Mouse (Mus musculus): ENCODE results near the gene Myl12a.

Gene Myl12a

GRCm38 (mm10) chr17:71010646-71011242, 8.1 kb upstream of the Myl12a start:
- peak; percentile 26 to 37 for DNase-seq (ENCODE audit: low spot score in 2 of 2)

- no peak for DNase-seq (ENCODE audit: low spot score in 2 of 2)
Measured at GRCm38 (mm10) chr17:71009751-71010150, 7.1 kb upstream of the Myl12a start.

DNA sequence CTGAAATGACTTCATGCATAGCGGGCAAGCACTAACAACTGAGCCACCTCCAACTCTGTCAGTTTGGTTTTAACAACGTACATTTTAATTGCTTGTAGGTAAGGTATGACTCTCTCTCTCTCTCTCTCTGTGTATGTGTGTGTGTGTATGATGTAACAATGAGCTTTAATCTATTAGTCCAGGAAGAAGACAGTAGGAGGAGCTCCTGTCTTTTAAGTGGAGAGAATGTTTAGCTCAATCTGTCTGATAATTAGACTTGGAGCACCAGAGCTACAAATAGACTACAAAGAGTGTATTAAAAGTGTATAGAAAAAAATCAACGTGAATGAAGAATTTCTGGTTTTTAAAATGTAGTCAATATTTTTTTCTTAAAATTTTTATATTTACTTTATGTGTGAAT, 6.0 kb upstream of the Myl12a start:
- DNase-seq (ENCODE audit: low spot score in 2 of 2): no peak

- DNase-seq (ENCODE audit: low spot score in 2 of 2): no peak
Measured at GRCm38 (mm10) chr17:71006976-71007375, 4.3 kb upstream of the Myl12a start.

- no peak for DNase-seq (ENCODE audit: low spot score in 2 of 2)
Measured at GRCm38 (mm10) chr17:71004186-71004960, 1.7 kb upstream of the Myl12a start.

- DNase-seq (ENCODE audit: low spot score in 2 of 2): no peak
Measured at GRCm38 (mm10) chr17:71003721-71004120, 1.0 kb upstream of the Myl12a start.

- DNase-seq (ENCODE audit: low spot score in 2 of 2): no peak
Measured at GRCm38 (mm10) chr17:71003112-71003511, 434 bp upstream of the Myl12a start.

GRCm38 (mm10) chr17:71002081-71002743, 466 bp downstream of the Myl12a start, which contains the start of gene Myom1:
Myom1 (plus strand) TSS chr17:71002633.
- peak; percentile 99 for DNase-seq (ENCODE audit: low spot score in 2 of 2)

DNA sequence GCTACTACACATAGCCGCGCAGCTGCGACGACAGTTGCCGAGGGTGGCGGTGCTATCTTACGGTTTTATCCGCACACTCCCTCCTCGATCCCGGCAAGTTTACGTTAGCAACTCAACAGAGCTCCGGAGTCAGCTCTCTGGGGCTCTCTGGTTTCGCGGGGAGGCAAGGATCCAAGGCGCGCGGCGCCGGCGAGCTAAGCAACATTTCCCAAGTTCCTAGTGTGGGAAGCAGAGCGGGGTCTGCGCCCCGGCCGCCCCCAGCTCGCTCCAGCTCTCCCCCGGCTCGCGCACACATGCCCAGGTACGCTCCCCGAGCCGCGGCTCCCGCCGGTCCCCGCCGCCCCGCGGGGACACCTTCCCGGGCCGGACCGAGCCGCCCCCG, 988 bp downstream of the Myl12a start:
- peak in 1 of 2 experiments; percentile 18 for DNase-seq (ENCODE audit: low spot score in 2 of 2)

GRCm38 (mm10) chr17:71001067-71001466, 1.6 kb downstream of the Myl12a start:
- no peak for DNase-seq (ENCODE audit: low spot score in 2 of 2)

GRCm38 (mm10) chr17:71000255-71000654, 2.4 kb downstream of the Myl12a start:
- no peak for DNase-seq (ENCODE audit: low spot score in 2 of 2)

GRCm38 (mm10) chr17:70999187-70999586, 3.5 kb downstream of the Myl12a start:
- DNase-seq (ENCODE audit: low spot score in 2 of 2): no peak

DNA sequence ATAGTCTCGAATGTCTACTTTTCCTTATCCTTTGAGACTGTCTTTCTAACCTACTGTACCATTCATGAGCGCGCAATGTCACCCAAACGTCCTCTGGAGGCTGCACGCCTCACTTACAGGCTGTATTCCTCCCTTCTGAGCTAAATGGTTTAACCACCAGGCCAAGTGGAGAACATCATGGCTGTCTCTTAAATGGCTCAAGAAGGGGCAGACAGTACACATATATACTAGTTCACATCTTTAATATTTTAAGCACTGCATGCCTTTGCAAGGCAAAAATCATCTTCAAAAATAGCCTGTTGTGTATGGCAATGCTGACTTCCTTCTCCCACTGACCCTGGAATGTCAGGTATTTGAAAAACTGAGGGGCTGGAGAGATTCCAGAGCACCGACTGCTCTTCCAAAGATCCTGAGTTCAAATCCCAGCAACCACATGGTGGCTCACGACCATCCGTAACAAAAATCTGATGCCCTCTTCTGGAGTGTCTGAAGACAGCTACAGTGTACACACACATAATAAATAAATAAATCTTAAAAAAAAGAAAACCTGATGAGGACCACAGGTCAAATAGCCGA, 4.2 kb downstream of the Myl12a start:
- no peak for DNase-seq (ENCODE audit: low spot score in 2 of 2)

DNA sequence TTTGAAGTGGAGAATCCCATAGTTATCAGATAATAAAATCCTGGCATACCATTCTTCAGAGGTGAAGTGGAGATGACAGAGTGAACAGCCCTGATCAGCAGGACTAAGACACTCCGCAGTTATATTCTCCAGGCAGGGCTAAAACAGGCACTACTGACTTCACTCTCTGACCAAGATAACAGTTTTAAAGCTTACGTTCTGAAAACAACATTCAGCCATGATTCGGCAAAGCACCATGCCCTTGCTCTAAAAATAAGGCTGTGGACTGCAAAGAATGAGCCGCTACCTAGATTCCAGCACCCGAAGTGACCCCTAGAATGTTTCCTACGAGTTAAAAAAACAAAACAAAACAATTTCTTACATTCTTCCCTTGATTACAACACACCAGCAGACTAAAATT, 4.8 kb downstream of the Myl12a start:
- no peak for DNase-seq (ENCODE audit: low spot score in 2 of 2)

- no peak for DNase-seq (ENCODE audit: low spot score in 2 of 2)
Measured at GRCm38 (mm10) chr17:70995551-70995950, 7.1 kb downstream of the Myl12a start.

- no peak for DNase-seq (ENCODE audit: low spot score in 2 of 2)
Measured at GRCm38 (mm10) chr17:70994671-70995070, 8.0 kb downstream of the Myl12a start.

- DNase-seq (ENCODE audit: low spot score in 2 of 2): no peak
Measured at GRCm38 (mm10) chr17:70993385-70993807, 9.3 kb downstream of the Myl12a start.

GRCm38 (mm10) chr17:70992662-70993061, 10.0 kb downstream of the Myl12a start:
- DNase-seq (ENCODE audit: low spot score in 2 of 2): no peak

DNA sequence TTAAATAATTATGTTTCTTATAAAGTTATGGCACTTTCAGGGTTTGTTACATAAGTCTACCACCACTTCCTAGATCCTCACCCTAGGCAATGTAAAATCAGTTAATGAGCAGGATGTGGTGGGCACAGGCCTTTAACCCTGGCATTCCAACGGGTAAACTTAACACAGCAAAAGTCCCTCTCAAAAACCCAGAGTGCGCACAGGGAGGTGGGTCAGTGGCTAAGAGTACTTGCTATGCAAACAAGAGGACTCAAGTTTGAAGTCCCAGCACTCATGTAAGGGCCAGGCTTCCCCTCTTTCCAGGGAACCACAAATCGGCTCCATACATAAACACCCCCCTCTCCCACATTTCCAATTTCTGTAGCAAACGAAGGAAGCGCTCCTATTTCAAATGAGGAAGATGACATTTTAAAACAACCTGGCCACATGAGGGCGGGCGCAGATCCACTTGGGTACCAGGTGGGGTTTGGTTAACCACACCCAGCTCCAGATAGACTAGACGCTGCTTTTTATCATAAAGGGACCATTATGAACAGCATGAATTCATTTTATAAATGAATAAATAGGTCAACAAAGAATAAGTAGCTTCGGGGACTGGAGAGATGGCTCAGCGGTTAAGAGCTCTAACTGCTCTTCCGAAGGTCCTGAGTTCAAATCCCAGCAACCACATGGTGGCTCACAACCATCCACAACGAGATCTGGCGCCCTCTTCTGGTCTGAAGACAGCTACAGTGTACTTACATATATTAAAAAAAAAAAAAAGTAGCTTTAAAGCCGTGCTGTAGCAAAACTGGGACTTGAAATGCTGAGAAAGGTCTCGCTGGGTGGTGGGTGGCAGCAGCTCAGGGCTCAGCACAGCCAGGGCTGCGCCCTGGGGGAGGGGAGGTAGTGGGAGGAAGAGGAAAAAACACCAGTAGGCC, 10.7 kb downstream of the Myl12a start:
- peak; percentile 31 to 51 for DNase-seq (ENCODE audit: low spot score in 2 of 2)

DNA sequence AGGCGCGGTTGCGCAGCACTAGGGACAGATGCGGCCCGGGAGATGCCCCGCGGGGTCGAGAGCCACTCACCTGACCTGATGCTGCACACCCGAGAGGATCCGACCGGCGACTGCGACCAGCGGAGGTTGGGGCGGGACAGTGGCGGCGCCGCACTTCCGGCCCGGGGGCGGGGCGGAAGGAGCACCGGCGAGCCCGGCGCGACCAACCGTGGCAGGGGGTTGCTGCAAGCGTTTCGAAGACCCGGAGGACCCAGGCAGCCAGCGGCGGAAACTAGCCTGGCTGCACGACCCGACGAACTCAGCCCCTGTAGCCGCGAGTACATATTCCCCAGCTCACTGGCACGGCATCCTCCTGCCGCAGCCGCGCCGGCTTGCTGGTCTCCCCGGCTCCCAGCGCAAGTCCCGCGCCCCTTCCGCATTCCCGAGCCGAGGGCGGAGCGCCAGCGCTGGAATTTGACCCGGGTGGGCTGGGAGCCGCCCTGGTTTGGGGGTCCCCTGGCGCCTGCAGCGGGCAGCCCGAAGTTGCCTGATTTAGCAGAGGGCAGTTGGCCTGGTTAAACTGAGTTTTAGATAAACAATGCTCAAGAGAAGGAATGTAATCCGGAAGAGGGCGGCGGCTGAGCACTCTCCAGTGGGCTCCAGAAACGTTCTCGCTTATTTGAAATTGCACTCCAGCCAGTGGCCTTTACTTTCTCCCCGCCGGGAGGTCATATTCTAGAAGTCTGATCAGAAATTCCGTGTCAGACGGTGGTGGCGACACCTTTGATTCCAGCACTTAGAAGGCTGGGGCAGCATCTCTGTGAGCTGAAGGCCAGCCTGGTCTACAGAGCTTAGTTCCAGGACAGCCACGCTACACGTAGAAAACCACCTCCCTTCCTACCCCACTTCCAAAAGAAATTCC, 12.0 kb downstream of the Myl12a start:
- peak; percentile 73 to 79 for DNase-seq (ENCODE audit: low spot score in 2 of 2)
